Mouse (Mus musculus) bone marrow, adult 2 months (tissue): ENCODE data around the gene Rab15.

ENCODE experiments used
- CTCF ChIP-seq: fragments of 200-500 bp; IDR thresholded peaks from 2 replicates; pipeline ENCODE4 v1.5.1; 2011; ENCODE audit warnings: low read length, control low read depth; ENCODE audit not compliant: control insufficient read depth, insufficient read depth
- POLR2A ChIP-seq: fragments of 200-500 bp; IDR thresholded peaks from 2 replicates; pipeline ENCODE4 v1.6.1; 2011; ENCODE audit warnings: low read depth, mild to moderate bottlenecking, control low read depth, low read length, borderline replicate concordance; ENCODE audit not compliant: control insufficient read depth

GRCm38 (mm10) chr12:76780639-76781468, 41.9 kb downstream of the Rab15 start:
- TF ChIP-seq CTCF = no peak
- TF ChIP-seq POLR2A = no peak
